Mouse (Mus musculus): Measurements from ENCODE around the gene Cdip1. TPM values are rescaled to one million over a fixed set of nuclear protein-coding genes. Genes with fewer than 3 reads are reported as not detected.

Cdip1 gene
- total and polyA plus RNA-seq, 2 experiments, result 47.4 to 116 TPM

- H3K36me3 ChIP-seq (ENCODE audit: control insufficient read depth, insufficient read depth, low read length), result no peaks in the 10 kb centered on the region
- H3K27me3 ChIP-seq (ENCODE audit: control insufficient read depth, insufficient read depth, low read length), result no peaks in the 10 kb centered on the region
- TF ChIP-seq CTCF (IDR thresholded peaks at IDR 0.05; ENCODE audit: low read depth, low read length) (no peak), POLR2A (IDR thresholded peaks at IDR 0.05; ENCODE audit: extremely low read depth, insufficient read depth, low read length) (no peak)
- peak; percentile 70 for DNase-seq (ENCODE audit: extremely low read depth, low read depth, low spot score)
- H3K27ac ChIP-seq (replicated peaks; ENCODE audit: insufficient read depth, low read depth, low read length), result peak overlapping the region; percentile 72
- peaks cover 7% of the 10 kb centered on the region; the same call in 1 of the 2 replicates for H3K79me2 ChIP-seq (ENCODE audit: control insufficient read depth, insufficient read depth, low read length)
- no peak overlapping the region for H3K4me3 ChIP-seq (ENCODE audit: insufficient read depth, low read depth, low read length)
- H3K9ac ChIP-seq (ENCODE audit: low read depth, low read length), result no peak overlapping the region
- 27% methylated on average over 7 of the region's 7 CpGs for WGBS
- no peaks in the 10 kb centered on the region; the same call in 1 of the 2 replicates for H3K4me1 ChIP-seq (ENCODE audit: control insufficient read depth, insufficient read depth, low read length)
These were observed 67.8 kb downstream of the Cdip1 start for GRCm38 (mm10) chr16:4722128-4722914.

GRCm38 (mm10) chr16:4718753-4719518, 71.2 kb downstream of the Cdip1 start, which contains the start of gene Nmral1:
TSS of gene Nmral1 (minus strand) at chr16:4719356.
- no peaks in the 10 kb centered on the region for H3K27me3 ChIP-seq (ENCODE audit: control insufficient read depth, insufficient read depth, low read length)
- peak within 1 kb of the TSS; percentile 66 for H3K4me3 ChIP-seq (ENCODE audit: insufficient read depth, low read depth, low read length)
- peak within 1 kb of the TSS; percentile 75 for H3K9ac ChIP-seq (ENCODE audit: low read depth, low read length)
- H3K79me2 ChIP-seq (ENCODE audit: control insufficient read depth, insufficient read depth, low read length), result no peaks in the 10 kb centered on the region
- H3K4me1 ChIP-seq (ENCODE audit: control insufficient read depth, insufficient read depth, low read length), result no peaks in the 10 kb centered on the region; the same call in 1 of the 2 replicates
- peak; percentile 76 for DNase-seq (ENCODE audit: extremely low read depth, low read depth, low spot score)
- peak within 1 kb of the TSS; percentile 32 for H3K27ac ChIP-seq (replicated peaks; ENCODE audit: insufficient read depth, low read depth, low read length)
- H3K36me3 ChIP-seq (ENCODE audit: control insufficient read depth, insufficient read depth, low read length), result no peaks in the 10 kb centered on the region
- TF ChIP-seq POLR2A (IDR thresholded peaks at IDR 0.05; ENCODE audit: extremely low read depth, insufficient read depth, low read length) (no peak), CTCF (IDR thresholded peaks at IDR 0.05; ENCODE audit: low read depth, low read length) (0 out of 2 replicates have a peak, but pooled peaks have one; percentile 0)
- WGBS, result 7% methylated on average over 33 of the region's 33 CpGs

- no peaks in the 10 kb centered on the region for H3K79me2 ChIP-seq (ENCODE audit: control insufficient read depth, insufficient read depth, low read length)
- H3K4me3 ChIP-seq (ENCODE audit: insufficient read depth, low read depth, low read length), result no peak overlapping the region
- WGBS, result 51% methylated on average over 3 of the region's 3 CpGs
- TF ChIP-seq POLR2A (IDR thresholded peaks at IDR 0.05; ENCODE audit: extremely low read depth, insufficient read depth, low read length) (no peak), CTCF (IDR thresholded peaks at IDR 0.05; ENCODE audit: low read depth, low read length) (no peak)
- no peak overlapping the region for H3K9ac ChIP-seq (ENCODE audit: low read depth, low read length)
- no peaks in the 10 kb centered on the region; the same call in 1 of the 2 replicates for H3K4me1 ChIP-seq (ENCODE audit: control insufficient read depth, insufficient read depth, low read length)
- no peaks in the 10 kb centered on the region for H3K36me3 ChIP-seq (ENCODE audit: control insufficient read depth, insufficient read depth, low read length)
- H3K27me3 ChIP-seq (ENCODE audit: control insufficient read depth, insufficient read depth, low read length), result no peaks in the 10 kb centered on the region
- no peak for DNase-seq (ENCODE audit: extremely low read depth, low read depth, low spot score)
- H3K27ac ChIP-seq (replicated peaks; ENCODE audit: insufficient read depth, low read depth, low read length), result no peak overlapping the region
These were observed 72.2 kb downstream of the Cdip1 start for GRCm38 (mm10) chr16:4717866-4718265.

GRCm38 (mm10) chr16:4713861-4714710, 76.0 kb downstream of the Cdip1 start:
- 83% methylated on average over 17 of the region's 17 CpGs for WGBS
- H3K79me2 ChIP-seq (ENCODE audit: control insufficient read depth, insufficient read depth, low read length), result no peaks in the 10 kb centered on the region
- TF ChIP-seq CTCF (IDR thresholded peaks at IDR 0.05; ENCODE audit: low read depth, low read length) (no peak), POLR2A (IDR thresholded peaks at IDR 0.05; ENCODE audit: extremely low read depth, insufficient read depth, low read length) (no peak)
- H3K4me1 ChIP-seq (ENCODE audit: control insufficient read depth, insufficient read depth, low read length), result no peaks in the 10 kb centered on the region
- DNase-seq (ENCODE audit: extremely low read depth, low read depth, low spot score), result no peak
- H3K36me3 ChIP-seq (ENCODE audit: control insufficient read depth, insufficient read depth, low read length), result peaks cover 5% of the 10 kb centered on the region; the same call in 1 of the 2 replicates
- no peak overlapping the region for H3K9ac ChIP-seq (ENCODE audit: low read depth, low read length)
- H3K27ac ChIP-seq (replicated peaks; ENCODE audit: insufficient read depth, low read depth, low read length), result no peak overlapping the region
- no peaks in the 10 kb centered on the region for H3K27me3 ChIP-seq (ENCODE audit: control insufficient read depth, insufficient read depth, low read length)
- no peak overlapping the region for H3K4me3 ChIP-seq (ENCODE audit: insufficient read depth, low read depth, low read length)

- H3K36me3 ChIP-seq (ENCODE audit: control insufficient read depth, insufficient read depth, low read length), result peaks cover 18% of the 10 kb centered on the region; the same call in 1 of the 2 replicates
- 96% methylated on average over 4 of the region's 4 CpGs for WGBS
- H3K79me2 ChIP-seq (ENCODE audit: control insufficient read depth, insufficient read depth, low read length), result no peaks in the 10 kb centered on the region
- no peak overlapping the region for H3K27ac ChIP-seq (replicated peaks; ENCODE audit: insufficient read depth, low read depth, low read length)
- H3K4me3 ChIP-seq (ENCODE audit: insufficient read depth, low read depth, low read length), result no peak overlapping the region
- TF ChIP-seq POLR2A (IDR thresholded peaks at IDR 0.05; ENCODE audit: extremely low read depth, insufficient read depth, low read length) (no peak), CTCF (IDR thresholded peaks at IDR 0.05; ENCODE audit: low read depth, low read length) (no peak)
- DNase-seq (ENCODE audit: extremely low read depth, low read depth, low spot score), result no peak
- no peak overlapping the region for H3K9ac ChIP-seq (ENCODE audit: low read depth, low read length)
- no peaks in the 10 kb centered on the region for H3K27me3 ChIP-seq (ENCODE audit: control insufficient read depth, insufficient read depth, low read length)
- no peaks in the 10 kb centered on the region for H3K4me1 ChIP-seq (ENCODE audit: control insufficient read depth, insufficient read depth, low read length)
These were observed 78.9 kb downstream of the Cdip1 start for GRCm38 (mm10) chr16:4711173-4711572.
